Mouse (Mus musculus) lung, adult 2 months (tissue): ENCODE results near the gene Slc38a5.

Source experiments
- CTCF ChIP-seq: fragments of 200-500 bp; IDR thresholded peaks from 2 replicates; pipeline ENCODE4 v1.5.1; 2011; ENCODE audit warnings: mild to moderate bottlenecking, low read length, control low read depth; ENCODE audit not compliant: insufficient read depth
- POLR2A ChIP-seq: fragments of 200-500 bp; IDR thresholded peaks from 2 replicates; pipeline ENCODE4 v1.6.1; 2011; ENCODE audit warnings: low read depth, mild to moderate bottlenecking, control low read depth, low read length, borderline replicate concordance; ENCODE audit errors: extremely low read depth

- TF ChIP-seq CTCF (no peak), POLR2A (no peak)
Observed at GRCm38 (mm10) chrX:8288621-8289020, 17.7 kb downstream of the Slc38a5 start.
